Mouse (Mus musculus): ENCODE data around the gene Ctdnep1.
"Not testable (repeated sequence)": the region's sequence is repeated elsewhere in the genome, so short reads cannot be mapped to it uniquely, and the experiment has no call there.

- not testable (repeated sequence) for TF ChIP-seq CTCF (IDR thresholded peaks at IDR 0.05; ENCODE audit: low read depth, low read length); TAL1 (conservative IDR thresholded peaks at IDR 0.05; ENCODE audit: low read depth, low read length); GATA1 (IDR thresholded peaks at IDR 0.05; ENCODE audit: borderline replicate concordance, low read length)
These were observed 25.3 kb upstream of the Ctdnep1 start for GRCm38 (mm10) chr11:69955618-69956017.
